Mouse (Mus musculus): ENCODE data around the gene A530084C06Rik. TPM values are rescaled to one million over a fixed set of nuclear protein-coding genes. Genes with fewer than 3 reads are reported as not detected.

Gene A530084C06Rik
- polyA plus RNA-seq, 1 experiment from 2014 or later: not detected

DNA sequence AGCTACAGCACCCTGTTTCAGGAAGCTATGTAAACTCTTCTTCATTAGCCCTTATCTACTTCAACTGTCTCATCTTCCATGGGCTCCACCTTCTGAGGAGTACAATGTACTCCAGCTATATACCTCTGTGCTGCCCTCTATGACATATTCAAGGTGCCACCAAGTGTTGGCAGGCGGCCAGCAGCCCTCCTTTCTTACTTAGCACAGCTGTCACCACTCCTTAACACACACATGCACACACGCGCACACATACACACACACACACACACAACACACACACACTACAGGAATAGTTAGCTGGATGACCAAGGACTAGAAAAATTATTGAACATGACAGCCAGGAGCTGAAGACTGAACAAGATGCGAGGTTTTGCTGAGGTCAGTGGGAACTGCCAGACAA is 34.2 kb downstream of the A530084C06Rik start:
- no peak overlapping the region for H3K4me3 ChIP-seq (replicated peaks)
- no peaks in the 10 kb centered on the region for H3K36me3 ChIP-seq
- no peaks in the 10 kb centered on the region for H3K4me1 ChIP-seq (replicated peaks)
- 0 out of 2 replicates have a peak, but pooled peaks have one; percentile 17 for ATAC-seq
- no peaks in the 10 kb centered on the region for H3K27me3 ChIP-seq (replicated peaks)
- no peak overlapping the region for H3K4me2 ChIP-seq (replicated peaks)
- no peak overlapping the region for H3K9ac ChIP-seq
- no peak overlapping the region for H3K27ac ChIP-seq
- no peaks in the 10 kb centered on the region for H3K9me3 ChIP-seq
- 81% methylated on average over 4 of the region's 4 CpGs for WGBS

DNA sequence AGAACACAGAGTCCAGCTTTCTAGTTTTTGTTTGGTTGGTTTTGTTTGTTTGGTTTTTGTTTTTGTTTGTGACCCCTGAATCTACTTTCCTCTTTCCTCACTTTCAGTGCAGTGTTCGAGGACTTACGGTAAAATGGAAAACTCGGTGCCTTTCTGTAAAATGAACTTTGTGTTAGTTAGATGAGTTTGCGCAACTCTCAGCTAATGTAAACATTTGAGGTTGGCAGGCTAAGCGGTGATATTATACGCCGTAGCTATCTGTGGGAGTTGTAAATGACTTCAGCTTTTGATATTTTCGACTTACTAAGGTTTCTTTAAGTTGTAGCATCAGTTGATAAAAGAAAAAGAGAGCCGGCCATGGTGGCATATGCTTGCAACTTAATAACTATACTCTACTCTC is 40.2 kb downstream of the A530084C06Rik start:
- WGBS: 53% methylated on average over 9 of the region's 9 CpGs
- peak; percentile 81 for ATAC-seq

DNA sequence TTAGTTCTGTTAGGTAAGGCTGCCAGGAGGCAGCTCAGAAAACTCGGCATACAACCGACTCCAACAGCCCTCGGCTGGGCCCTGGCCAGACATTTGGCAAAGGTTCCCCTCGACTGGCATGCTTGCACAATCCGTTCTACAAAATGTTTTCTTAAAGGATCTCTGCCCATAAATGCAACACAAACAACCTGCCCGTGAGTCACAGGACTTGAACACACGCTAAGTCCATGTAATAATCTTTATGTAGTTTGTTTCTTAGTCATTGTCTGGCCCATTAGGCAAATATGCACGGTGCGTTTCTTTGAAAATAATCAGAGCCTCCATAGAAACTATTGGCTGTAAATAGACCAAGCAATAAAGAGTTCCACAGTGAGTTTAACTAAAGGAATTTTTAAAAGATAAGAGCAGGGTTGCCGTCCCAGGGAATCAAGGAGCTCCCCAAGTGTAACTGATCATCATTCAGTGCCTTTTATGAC is 40.7 kb downstream of the A530084C06Rik start:
- no peak overlapping the region for H3K4me3 ChIP-seq (replicated peaks)
- no peak overlapping the region for H3K9ac ChIP-seq
- no peaks in the 10 kb centered on the region for H3K4me1 ChIP-seq (replicated peaks)
- H3K27ac ChIP-seq: peak overlapping the region; percentile 79; the same call in 1 of the 2 replicates
- WGBS: 39% methylated on average over 10 of the region's 10 CpGs
- no peaks in the 10 kb centered on the region for H3K27me3 ChIP-seq (replicated peaks)
- 0 out of 2 replicates have a peak overlapping the region, but pooled peaks have one; percentile 17 for H3K4me2 ChIP-seq (replicated peaks)
- H3K36me3 ChIP-seq: no peaks in the 10 kb centered on the region
- ATAC-seq: peak; percentile 85
- no peaks in the 10 kb centered on the region for H3K9me3 ChIP-seq

More for the DNA sequence above, 40.2 kb downstream of the A530084C06Rik start:
- Histone ChIP-seq H3K9ac (no peak overlapping the region), H3K9me3 (no peaks in the 10 kb centered on the region), H3K4me1 (replicated peaks) (no peaks in the 10 kb centered on the region), H3K4me3 (replicated peaks) (no peak overlapping the region), H3K27ac (peak overlapping the region; percentile 79; the same call in 1 of the 2 replicates), H3K36me3 (no peaks in the 10 kb centered on the region), H3K4me2 (replicated peaks) (0 out of 2 replicates have a peak overlapping the region, but pooled peaks have one; percentile 17), H3K27me3 (replicated peaks) (no peaks in the 10 kb centered on the region)

DNA sequence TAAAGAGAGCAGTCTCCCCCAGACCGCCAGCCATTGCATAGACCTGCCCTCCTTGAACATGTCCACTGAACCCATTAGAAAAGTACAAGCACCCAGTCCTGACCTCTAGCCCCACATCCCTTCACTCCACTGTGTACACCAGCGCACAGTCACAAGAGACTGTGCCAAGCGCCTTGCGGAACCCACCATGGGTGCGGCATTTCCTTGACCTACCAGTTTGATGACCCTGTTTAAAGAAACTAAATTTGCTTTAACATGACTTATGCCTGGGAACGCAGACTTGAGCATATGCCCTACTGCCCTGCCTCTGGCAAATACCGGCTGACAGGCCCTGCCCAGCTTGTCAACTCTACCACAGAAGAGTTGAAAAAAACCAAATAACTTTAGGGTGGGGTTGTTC is 43.9 kb downstream of the A530084C06Rik start:
- H3K27me3 ChIP-seq (replicated peaks): no peaks in the 10 kb centered on the region
- no peak overlapping the region for H3K4me3 ChIP-seq (replicated peaks)
- no peak overlapping the region for H3K27ac ChIP-seq
- H3K4me1 ChIP-seq (replicated peaks): no peaks in the 10 kb centered on the region
- H3K9ac ChIP-seq: no peak overlapping the region
- H3K36me3 ChIP-seq: no peaks in the 10 kb centered on the region
- ATAC-seq: no peak
- H3K4me2 ChIP-seq (replicated peaks): no peak overlapping the region
- 79% methylated on average over 7 of the region's 7 CpGs for WGBS
- no peaks in the 10 kb centered on the region for H3K9me3 ChIP-seq

DNA sequence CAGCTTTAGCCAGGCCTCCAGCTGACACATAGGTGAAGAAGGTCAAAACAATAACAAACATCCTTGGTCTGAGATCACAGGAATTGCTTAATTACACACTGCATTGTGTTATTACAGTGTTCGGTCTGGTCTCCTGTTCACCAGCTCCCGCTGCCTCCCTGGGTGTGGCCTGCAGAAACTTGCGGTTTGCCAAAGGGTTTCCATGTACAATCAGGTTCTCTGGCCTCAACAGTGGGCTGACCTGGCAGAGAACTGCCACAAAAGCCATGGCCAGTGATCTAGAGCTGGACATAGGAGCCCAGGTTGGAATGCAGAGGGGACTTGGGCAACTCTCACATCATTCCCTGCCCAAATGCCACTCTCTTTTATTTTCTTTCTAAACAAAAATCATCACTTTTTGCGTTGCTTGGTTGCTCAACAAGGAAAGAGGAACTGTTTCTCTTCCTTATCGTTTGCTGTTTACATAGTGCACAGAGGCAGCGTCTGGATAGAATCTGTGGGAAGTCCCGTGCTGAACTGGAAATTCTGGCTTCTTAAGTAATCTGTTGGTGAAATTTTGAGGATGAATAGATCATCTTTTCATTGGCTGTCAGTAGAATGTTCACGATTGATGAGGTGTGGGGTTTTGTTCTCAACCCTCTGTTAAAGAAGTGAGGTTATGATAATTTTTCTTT is 52.5 kb downstream of the A530084C06Rik start:
- Histone ChIP-seq H3K27ac (no peak overlapping the region; the same call in 1 of the 2 replicates), H3K9ac (no peak overlapping the region), H3K36me3 (no peaks in the 10 kb centered on the region), H3K27me3 (replicated peaks) (no peaks in the 10 kb centered on the region), H3K4me1 (replicated peaks) (peaks cover 6% of the 10 kb centered on the region; the same call in 1 of the 2 replicates), H3K4me2 (replicated peaks) (no peak overlapping the region), H3K4me3 (replicated peaks) (no peak overlapping the region), H3K9me3 (no peaks in the 10 kb centered on the region)
- peak; percentile 67 for ATAC-seq
- WGBS: 31% methylated on average over 8 of the region's 8 CpGs

Other genes starting within 250 kb of the A530084C06Rik start
- gene Foxq1, start 3.2 kb downstream of the A530084C06Rik start, polyA plus RNA-seq (2015; fragmentation: Nextera tagmentation; extraction: Ambion mirVana): 2.0 and 2.1 TPM in 2 replicates
- gene Foxf2, start 66.5 kb upstream of the A530084C06Rik start, polyA plus RNA-seq (2015; fragmentation: Nextera tagmentation; extraction: Ambion mirVana): 17.7 and 20.1 TPM in 2 replicates
- 0.19 and 0.23 TPM in 2 replicates for gene Foxc1, start 247.3 kb upstream of the A530084C06Rik start, polyA plus RNA-seq (2015; fragmentation: Nextera tagmentation; extraction: Ambion mirVana)

Measured in intestine, embryonic 15.5 days (tissue).